Mouse (Mus musculus) CD4-positive naive resting alpha-beta T cell, adult 57 days (primary cell): Measurements from ENCODE around the gene Cabp4. TPM values are rescaled to one million over a fixed set of nuclear protein-coding genes. Genes with fewer than 3 reads are reported as not detected.

Experiments used
- total RNA-seq: library from RNA; stranded (reverse); gene quantifications from one replicate; pipeline ENCODE4 v1.2.4, GENCODE M21; 2023

The Cabp4 gene
- 1.1 TPM for total RNA-seq

GRCm38 (mm10) chr19:4143759-4144268 lies at the start of gene Cabp4:
Gene Cabp4, minus strand, starts transcription at chr19:4144033.

GRCm38 (mm10) chr19:4191528-4192250 lies 47.9 kb upstream of the Cabp4 start, which contains the start of gene Ppp1ca:
Gene Ppp1ca, plus strand, starts transcription at chr19:4192065.

GRCm38 (mm10) chr19:4190831-4191334 lies 47.0 kb upstream of the Cabp4 start, which contains the start of gene Tbc1d10c:
Gene Tbc1d10c, minus strand, starts transcription at chr19:4191284.

GRCm38 (mm10) chr19:4175368-4175947 lies 31.6 kb upstream of the Cabp4 start, which contains the start of gene Carns1:
Gene Carns1, minus strand, starts transcription at chr19:4175479.

GRCm38 (mm10) chr19:4162646-4163542 lies 19.1 kb upstream of the Cabp4 start, which contains the start of gene Rps6kb2:
Gene Rps6kb2, minus strand, starts transcription at chr19:4163354.

GRCm38 (mm10) chr19:4153232-4153654 lies 9.4 kb upstream of the Cabp4 start, which contains the start of gene Ptprcap:
Gene Ptprcap, plus strand, starts transcription at chr19:4153604.

GRCm38 (mm10) chr19:4148491-4148806 lies 4.6 kb upstream of the Cabp4 start, which contains the start of gene Coro1b:
Gene Coro1b, plus strand, starts transcription at chr19:4148619.

GRCm38 (mm10) chr19:4139446-4139845 lies 4.4 kb downstream of the Cabp4 start, which contains the start of gene Gpr152:
Gene Gpr152, plus strand, starts transcription at chr19:4139787.

GRCm38 (mm10) chr19:4125741-4126696 lies 17.8 kb downstream of the Cabp4 start, which contains the start of gene Aip:
Gene Aip, minus strand, starts transcription at chr19:4125858.

GRCm38 (mm10) chr19:4099837-4100717 lies 43.8 kb downstream of the Cabp4 start, which contains the start of gene Pitpnm1:
Gene Pitpnm1, plus strand, starts transcription at chr19:4099998.

GRCm38 (mm10) chr19:4096642-4097440 lies 47.0 kb downstream of the Cabp4 start, which contains the start of gene Cdk2ap2:
Gene Cdk2ap2, plus strand, starts transcription at chr19:4097182.

Other genes with a start within 250 kb of the Cabp4 start
- 58.1 TPM for gene Tcirg1, start 236.9 kb downstream of the Cabp4 start, total RNA-seq
- 53.0 TPM for gene Ndufs8, start 231.3 kb downstream of the Cabp4 start, total RNA-seq
- gene Aldh3b1, start 214.2 kb downstream of the Cabp4 start, total RNA-seq, result 0.86 TPM
- gene Unc93b1, start 208.8 kb downstream of the Cabp4 start, total RNA-seq, result 27.8 TPM
- not detected for gene Aldh3b3, start 185.4 kb downstream of the Cabp4 start, total RNA-seq
- not detected for gene Aldh3b2, start 171.7 kb downstream of the Cabp4 start, total RNA-seq
- gene Acy3, start 157.5 kb downstream of the Cabp4 start, total RNA-seq, result not detected
- gene Tbx10, start 151.3 kb downstream of the Cabp4 start, total RNA-seq, result not detected
- 9.0 TPM for gene Nudt8, start 143.5 kb downstream of the Cabp4 start, total RNA-seq
- gene Gm49405, start 143.4 kb downstream of the Cabp4 start, total RNA-seq, result 1.7 TPM
- 3.0 TPM for gene Doc2g, start 140.7 kb downstream of the Cabp4 start, total RNA-seq
- 85.1 TPM for gene Ndufv1, start 131.2 kb downstream of the Cabp4 start, total RNA-seq
- 196 TPM for gene Gstp1, start 106.0 kb downstream of the Cabp4 start, total RNA-seq
- 21.0 TPM for gene Gstp2, start 98.0 kb downstream of the Cabp4 start, total RNA-seq
- gene Gstp3, start 84.5 kb downstream of the Cabp4 start, total RNA-seq, result 32.9 TPM
- not detected for gene Cabp2, start 62.5 kb downstream of the Cabp4 start, total RNA-seq
- 186 TPM for gene Cdk2ap2, start 46.9 kb downstream of the Cabp4 start, total RNA-seq
- gene Pitpnm1, start 44.0 kb downstream of the Cabp4 start, total RNA-seq, result 314 TPM
- gene Aip, start 18.2 kb downstream of the Cabp4 start, total RNA-seq, result 151 TPM
- 0.80 TPM for gene Gpr152, start 4.2 kb downstream of the Cabp4 start, total RNA-seq
- 129 TPM for gene Coro1b, start 4.6 kb upstream of the Cabp4 start, total RNA-seq
- gene Ptprcap, start 9.6 kb upstream of the Cabp4 start, total RNA-seq, result 260 TPM
- gene Rps6kb2, start 19.3 kb upstream of the Cabp4 start, total RNA-seq, result 35.8 TPM
- gene Carns1, start 31.4 kb upstream of the Cabp4 start, total RNA-seq, result 69.3 TPM
- 305 TPM for gene Tbc1d10c, start 47.3 kb upstream of the Cabp4 start, total RNA-seq
- gene Ppp1ca, start 48.0 kb upstream of the Cabp4 start, total RNA-seq, result 351 TPM
- gene Rad9a, start 57.6 kb upstream of the Cabp4 start, total RNA-seq, result 45.2 TPM
- 143 TPM for gene Clcf1, start 70.2 kb upstream of the Cabp4 start, total RNA-seq
- gene AC109138.7, start 70.3 kb upstream of the Cabp4 start, total RNA-seq, result not detected
- gene Pold4, start 87.9 kb upstream of the Cabp4 start, total RNA-seq, result 66.6 TPM
- gene Ssh3, start 125.1 kb upstream of the Cabp4 start, total RNA-seq, result 18.6 TPM
- 20.5 TPM for gene Ankrd13d, start 139.1 kb upstream of the Cabp4 start, total RNA-seq
- 338 TPM for gene Grk2, start 162.2 kb upstream of the Cabp4 start, total RNA-seq